Mouse (Mus musculus): ENCODE results near the gene Pax2.

DNA sequence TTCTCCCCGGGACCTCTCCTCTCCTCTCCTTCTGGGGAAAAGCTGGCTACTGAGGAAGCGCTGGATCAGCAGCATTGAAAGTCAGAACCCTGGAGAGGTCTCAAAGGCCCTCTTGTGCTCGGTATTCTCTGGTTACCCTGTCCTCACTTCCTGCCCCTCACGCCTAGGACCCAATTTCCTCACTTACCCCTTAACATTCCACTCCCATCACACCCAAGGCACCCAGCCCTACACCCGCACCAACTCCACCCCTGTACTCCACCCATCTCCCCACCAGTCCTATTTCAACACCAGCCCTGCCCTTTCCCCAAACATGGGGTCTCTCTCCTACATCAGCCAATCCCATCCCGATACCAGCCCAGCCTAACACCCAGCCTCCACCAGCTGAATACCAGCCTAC, 119.1 kb downstream of the Pax2 start:
- TF ChIP-seq CTCF (IDR thresholded peaks at IDR 0.05; ENCODE audit: borderline replicate concordance, extremely low read depth, insufficient read depth, insufficient read length) (no peak), POLR2A (IDR thresholded peaks at IDR 0.05; ENCODE audit: borderline replicate concordance, extremely low read depth, insufficient read depth, insufficient read length, poor library complexity, severe bottlenecking) (no peak)
